Mouse (Mus musculus) midbrain, embryonic 10.5 days (tissue): ENCODE measurements around the gene Hydin. TPM values are rescaled to one million over a fixed set of nuclear protein-coding genes. Genes with fewer than 3 reads are reported as not detected.

Experiments used
- DNase-seq: peaks from one replicate; pipeline ENCODE4 v3.0.0-alpha.2; 2017; ENCODE audit warnings: low spot score
- H3K27ac ChIP-seq: fragments of 300-500 bp; sonication (generic); replicated peaks from 2 replicates; pipeline ENCODE4 v1.5.1; 2016; ENCODE audit warnings: mild to moderate bottlenecking
- H3K27me3 ChIP-seq: fragments of 300-500 bp; sonication (generic); 2 replicates; pipeline ENCODE4 v1.6.1; 2016; ENCODE audit warnings: low read depth, mild to moderate bottlenecking; ENCODE audit not compliant: poor library complexity, severe bottlenecking
- H3K36me3 ChIP-seq: fragments of 300-500 bp; sonication (generic); 2 replicates; pipeline ENCODE4 v1.6.1; 2016; ENCODE audit warnings: mild to moderate bottlenecking, moderate library complexity
- H3K4me1 ChIP-seq: fragments of 300-500 bp; sonication (generic); 2 replicates; pipeline ENCODE4 v1.6.1; 2016
- H3K4me3 ChIP-seq: fragments of 300-500 bp; sonication (generic); 2 replicates; pipeline ENCODE4 v1.5.1; 2016; ENCODE audit warnings: mild to moderate bottlenecking, moderate library complexity
- H3K9me3 ChIP-seq: fragments of 300-500 bp; sonication (generic); replicated peaks from 2 replicates; pipeline ENCODE4 v1.6.1; 2016; ENCODE audit warnings: mild to moderate bottlenecking
- WGBS: fragments of 180-500 bp; shearing (Covaris S2); methylation state at CpG from one replicate; pipeline ENCODE4 v1.1.7; 2016; 5-methylcytosine and 5-hydroxymethylcytosine counted together
- polyA plus RNA-seq: library from polyadenylated mRNA; unstranded; fragments of >200 nt; fragmentation: Nextera tagmentation; extraction: Ambion mirVana; gene quantifications from 2 replicates; pipeline ENCODE4 v1.2.1, GENCODE M21; 2016

The Hydin gene
- polyA plus RNA-seq, 1 experiment from 2014 or later, result 0.05 TPM

- Histone ChIP-seq H3K27me3 (no peaks in the 10 kb centered on the region), H3K4me3 (no peak overlapping the region), H3K4me1 (peaks cover 13% of the 10 kb centered on the region), H3K36me3 (no peaks in the 10 kb centered on the region), H3K9me3 (no peaks in the 10 kb centered on the region), H3K27ac (no peak overlapping the region)
- DNase-seq, result no peak
- WGBS, result 83% methylated on average over 7 of the region's 7 CpGs
Observed at GRCm38 (mm10) chr8:110417801-110418200, 151.0 kb downstream of the Hydin start.

DNA sequence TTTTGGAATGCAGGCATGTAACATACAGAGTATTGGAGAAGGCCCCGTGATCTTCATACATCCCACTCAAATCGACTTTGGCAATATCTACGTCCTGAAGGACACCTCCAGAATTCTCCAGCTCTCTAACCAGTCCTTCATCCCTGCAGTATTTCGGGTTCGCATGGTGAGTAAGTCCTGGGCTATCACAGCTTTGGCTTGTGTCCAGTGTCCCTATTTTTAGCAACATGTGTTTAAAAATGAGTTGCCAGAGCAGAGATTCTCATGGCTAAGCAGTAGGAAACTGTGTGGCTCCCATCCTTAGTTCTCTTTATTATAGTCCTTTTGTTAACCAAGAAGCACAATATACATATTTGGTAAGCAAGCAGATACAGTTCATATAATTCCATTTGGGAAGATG is 152.9 kb downstream of the Hydin start:
- Histone ChIP-seq H3K27me3 (no peaks in the 10 kb centered on the region), H3K36me3 (no peaks in the 10 kb centered on the region), H3K27ac (no peak overlapping the region), H3K4me3 (no peak overlapping the region), H3K9me3 (no peaks in the 10 kb centered on the region), H3K4me1 (peaks cover 13% of the 10 kb centered on the region)
- WGBS, result 92% methylated on average over 5 of the region's 5 CpGs
- no peak for DNase-seq

- Histone ChIP-seq H3K9me3 (no peaks in the 10 kb centered on the region), H3K4me1 (peaks cover 8% of the 10 kb centered on the region), H3K27ac (no peak overlapping the region), H3K27me3 (no peaks in the 10 kb centered on the region), H3K36me3 (no peaks in the 10 kb centered on the region), H3K4me3 (no peak overlapping the region)
- no peak for DNase-seq
- 92% methylated on average over 3 of the region's 3 CpGs for WGBS
Observed at GRCm38 (mm10) chr8:110420221-110420620, 153.4 kb downstream of the Hydin start.

DNA sequence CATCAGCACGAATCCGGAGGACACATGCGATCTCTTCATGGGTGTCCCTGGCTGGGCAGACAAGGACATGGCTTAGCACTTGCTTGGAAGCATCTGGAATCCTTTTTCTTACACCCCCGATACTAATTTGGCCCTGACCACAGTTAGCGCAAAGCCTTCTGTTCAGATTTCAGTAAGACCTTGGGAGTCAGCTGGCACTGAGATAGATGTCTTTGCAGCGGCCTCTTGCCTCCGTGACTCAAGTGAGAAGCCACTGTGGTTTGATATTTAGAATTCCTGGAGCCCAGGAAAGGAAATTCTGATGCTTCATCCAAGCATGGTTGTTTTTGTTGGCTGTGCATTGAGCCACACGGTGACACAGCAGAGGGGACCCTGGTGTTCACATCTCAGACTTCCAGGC is 157.4 kb downstream of the Hydin start:
- Histone ChIP-seq H3K4me1 (no peaks in the 10 kb centered on the region), H3K27ac (no peak overlapping the region), H3K36me3 (no peaks in the 10 kb centered on the region), H3K27me3 (no peaks in the 10 kb centered on the region), H3K4me3 (no peak overlapping the region), H3K9me3 (no peaks in the 10 kb centered on the region)
- DNase-seq, result no peak
- WGBS, result 91% methylated on average over 8 of the region's 8 CpGs

GRCm38 (mm10) chr8:110431340-110431739 is 164.6 kb downstream of the Hydin start:
- Histone ChIP-seq H3K4me1 (no peaks in the 10 kb centered on the region), H3K4me3 (no peak overlapping the region), H3K36me3 (no peaks in the 10 kb centered on the region), H3K27me3 (no peaks in the 10 kb centered on the region), H3K27ac (no peak overlapping the region), H3K9me3 (no peaks in the 10 kb centered on the region)
- WGBS, result 94% methylated on average over 3 of the region's 3 CpGs
- DNase-seq, result no peak

- Histone ChIP-seq H3K9me3 (no peaks in the 10 kb centered on the region), H3K4me3 (no peak overlapping the region), H3K27me3 (no peaks in the 10 kb centered on the region), H3K27ac (no peak overlapping the region), H3K4me1 (peaks cover 4% of the 10 kb centered on the region; the same call in 1 of the 2 replicates), H3K36me3 (no peaks in the 10 kb centered on the region)
- DNase-seq, result no peak
- WGBS, result 82% methylated on average over 4 of the region's 4 CpGs
Observed at GRCm38 (mm10) chr8:110440528-110440927, 173.8 kb downstream of the Hydin start.

DNA sequence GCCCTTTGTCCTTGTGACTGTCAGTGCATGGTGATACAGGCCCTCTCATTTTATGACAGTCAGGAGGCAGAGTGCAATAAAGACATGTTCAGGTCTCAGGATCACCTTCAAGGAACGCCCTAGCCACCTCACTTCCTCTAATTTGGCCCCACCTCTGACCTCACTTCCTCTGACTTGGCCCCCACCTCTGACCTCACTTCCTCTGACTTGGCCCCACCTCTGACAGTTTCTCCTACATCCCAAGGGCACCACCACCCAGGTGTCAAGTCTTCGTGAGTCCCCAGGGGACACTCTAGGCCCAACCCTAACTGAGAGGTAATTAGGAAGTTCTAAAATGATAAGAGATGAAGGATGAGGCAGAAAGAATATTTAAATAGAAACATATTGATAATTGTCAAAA is 177.5 kb downstream of the Hydin start:
- 88% methylated on average over 2 of the region's 2 CpGs for WGBS
- H3K27ac ChIP-seq, result no peak overlapping the region
- DNase-seq, result no peak
- H3K4me1 ChIP-seq, result peaks cover 4% of the 10 kb centered on the region; the same call in 1 of the 2 replicates
- no peak overlapping the region for H3K4me3 ChIP-seq
- no peaks in the 10 kb centered on the region for H3K9me3 ChIP-seq
- no peaks in the 10 kb centered on the region for H3K36me3 ChIP-seq
- no peaks in the 10 kb centered on the region for H3K27me3 ChIP-seq

- 0 out of 2 replicates have a peak, but pooled peaks cover 4% of the 10 kb centered on the region for H3K4me1 ChIP-seq
- H3K4me3 ChIP-seq, result no peak overlapping the region
- H3K27me3 ChIP-seq, result no peaks in the 10 kb centered on the region
- no peaks in the 10 kb centered on the region for H3K36me3 ChIP-seq
- no peaks in the 10 kb centered on the region for H3K9me3 ChIP-seq
- 92% methylated on average over 6 of the region's 6 CpGs for WGBS
- no peak overlapping the region for H3K27ac ChIP-seq
- no peak for DNase-seq
Observed at GRCm38 (mm10) chr8:110450463-110450862, 183.7 kb downstream of the Hydin start.

GRCm38 (mm10) chr8:110454466-110454865 is 187.7 kb downstream of the Hydin start:
- no peak overlapping the region for H3K4me3 ChIP-seq
- 91% methylated on average over 4 of the region's 4 CpGs for WGBS
- H3K27ac ChIP-seq, result no peak overlapping the region
- H3K27me3 ChIP-seq, result no peaks in the 10 kb centered on the region
- H3K36me3 ChIP-seq, result no peaks in the 10 kb centered on the region
- DNase-seq, result no peak
- H3K9me3 ChIP-seq, result no peaks in the 10 kb centered on the region
- H3K4me1 ChIP-seq, result 0 out of 2 replicates have a peak, but pooled peaks cover 4% of the 10 kb centered on the region

DNA sequence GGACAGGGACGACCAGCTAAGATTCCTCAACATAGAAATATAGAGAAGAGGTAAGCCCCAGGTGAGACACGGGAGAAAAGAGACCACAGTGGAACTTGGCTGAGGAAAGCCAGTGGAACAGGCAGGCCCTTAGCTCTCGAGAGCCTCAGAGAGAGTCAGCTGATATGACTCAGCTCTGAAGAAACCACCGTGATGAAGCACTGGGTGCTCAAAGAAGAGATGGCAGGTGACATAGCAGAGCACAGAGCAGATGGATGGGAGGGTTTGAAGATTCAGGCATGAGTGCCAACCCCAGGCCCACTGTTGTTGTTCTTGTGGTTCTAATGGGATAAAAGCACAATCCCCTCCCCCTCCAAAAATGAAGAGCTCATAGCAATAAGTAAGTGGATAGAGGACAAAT is 190.6 kb downstream of the Hydin start:
- no peaks in the 10 kb centered on the region for H3K4me1 ChIP-seq
- H3K36me3 ChIP-seq, result no peaks in the 10 kb centered on the region
- H3K27me3 ChIP-seq, result no peaks in the 10 kb centered on the region
- H3K4me3 ChIP-seq, result no peak overlapping the region
- DNase-seq, result no peak
- H3K9me3 ChIP-seq, result no peaks in the 10 kb centered on the region
- no peak overlapping the region for H3K27ac ChIP-seq
- WGBS, result 85% methylated on average over 4 of the region's 4 CpGs

- 93% methylated on average over 10 of the region's 10 CpGs for WGBS
- H3K4me1 ChIP-seq, result peaks cover 10% of the 10 kb centered on the region
- H3K36me3 ChIP-seq, result no peaks in the 10 kb centered on the region
- H3K4me3 ChIP-seq, result no peak overlapping the region
- no peaks in the 10 kb centered on the region for H3K27me3 ChIP-seq
- no peaks in the 10 kb centered on the region for H3K9me3 ChIP-seq
- H3K27ac ChIP-seq, result no peak overlapping the region
- DNase-seq, result no peak
Observed at GRCm38 (mm10) chr8:110462627-110463208, 195.9 kb downstream of the Hydin start.

GRCm38 (mm10) chr8:110463773-110464460 is 197.1 kb downstream of the Hydin start:
- Histone ChIP-seq H3K36me3 (no peaks in the 10 kb centered on the region), H3K27me3 (no peaks in the 10 kb centered on the region), H3K4me3 (no peak overlapping the region), H3K27ac (no peak overlapping the region), H3K4me1 (peaks cover 10% of the 10 kb centered on the region), H3K9me3 (no peaks in the 10 kb centered on the region)
- WGBS, result 89% methylated on average over 10 of the region's 10 CpGs
- DNase-seq, result no peak

DNA sequence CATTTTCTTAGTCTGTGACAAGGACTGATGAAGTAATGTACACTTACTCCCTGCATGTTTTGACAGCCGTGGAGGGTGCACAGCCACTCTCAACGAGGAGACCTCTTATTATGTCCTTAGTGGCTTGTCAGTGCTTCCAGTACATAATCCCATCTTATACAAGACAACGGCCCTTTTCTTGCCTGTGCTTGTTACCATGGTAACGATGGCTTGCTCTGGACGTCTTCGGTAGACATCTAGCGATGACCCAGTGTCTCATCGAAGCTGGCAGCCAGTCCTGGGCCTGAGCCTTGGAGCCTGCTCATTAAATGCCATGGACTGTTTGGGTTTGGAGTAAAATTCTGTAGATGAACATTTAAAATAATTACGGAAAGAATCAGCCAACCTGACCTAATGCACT is 198.8 kb downstream of the Hydin start:
- Histone ChIP-seq H3K27me3 (no peaks in the 10 kb centered on the region), H3K27ac (no peak overlapping the region), H3K9me3 (no peaks in the 10 kb centered on the region), H3K4me3 (no peak overlapping the region), H3K36me3 (no peaks in the 10 kb centered on the region), H3K4me1 (peaks cover 10% of the 10 kb centered on the region)
- 64% methylated on average over 9 of the region's 9 CpGs for WGBS
- DNase-seq, result no peak
